Mouse (Mus musculus) cerebral cortex, adult 2 months (tissue): ENCODE data around the gene Bnc2.

Experiments
- WGBS: fragments of 180-500 bp; shearing (Covaris S2); methylation state at CpG from one replicate; pipeline ENCODE4 v1.1.7; 2018; 5-methylcytosine and 5-hydroxymethylcytosine counted together

Bnc2 gene

GRCm38 (mm10) chr4:84632832-84633789, 42.0 kb downstream of the Bnc2 start:
- WGBS = 67% methylated on average over 12 of the region's 12 CpGs

- WGBS = 87% methylated on average over 7 of the region's 7 CpGs
Measured at GRCm38 (mm10) chr4:84627616-84628015, 47.5 kb downstream of the Bnc2 start.

GRCm38 (mm10) chr4:84623312-84623711, 51.8 kb downstream of the Bnc2 start:
- WGBS = 91% methylated on average over 5 of the region's 5 CpGs

- 97% methylated on average over 3 of the region's 3 CpGs for WGBS
Measured at GRCm38 (mm10) chr4:84621785-84622184, 53.3 kb downstream of the Bnc2 start.

GRCm38 (mm10) chr4:84609861-84610260, 65.2 kb downstream of the Bnc2 start:
- WGBS = 77% methylated on average over 4 of the region's 4 CpGs

- WGBS = 86% methylated on average over 1 of the region's 1 CpGs
Measured at GRCm38 (mm10) chr4:84604461-84604860, 70.6 kb downstream of the Bnc2 start.

GRCm38 (mm10) chr4:84580260-84580952, 94.7 kb downstream of the Bnc2 start:
- 90% methylated on average over 6 of the region's 6 CpGs for whole genome bisulfite sequencing

GRCm38 (mm10) chr4:84578296-84578695, 96.8 kb downstream of the Bnc2 start:
- WGBS = 88% methylated on average over 1 of the region's 1 CpGs

GRCm38 (mm10) chr4:84566123-84566522, 109.0 kb downstream of the Bnc2 start:
- WGBS = 64% methylated on average over 8 of the region's 8 CpGs

- WGBS = 1% methylated on average over 62 of the region's 62 CpGs
Measured at GRCm38 (mm10) chr4:84545204-84545871, 129.7 kb downstream of the Bnc2 start.

- 54% methylated on average over 2 of the region's 2 CpGs for WGBS
Measured at GRCm38 (mm10) chr4:84544646-84545045, 130.4 kb downstream of the Bnc2 start.

- WGBS = 83% methylated on average over 6 of the region's 6 CpGs
Measured at GRCm38 (mm10) chr4:84540531-84540930, 134.5 kb downstream of the Bnc2 start.

GRCm38 (mm10) chr4:84539396-84539795, 135.7 kb downstream of the Bnc2 start:
- 79% methylated on average over 8 of the region's 8 CpGs for WGBS

GRCm38 (mm10) chr4:84528886-84529789, 145.9 kb downstream of the Bnc2 start:
- WGBS = 71% methylated on average over 11 of the region's 11 CpGs

- 73% methylated on average over 2 of the region's 2 CpGs for WGBS
Measured at GRCm38 (mm10) chr4:84528358-84528757, 146.7 kb downstream of the Bnc2 start.

- WGBS = 62% methylated on average over 15 of the region's 15 CpGs
Measured at GRCm38 (mm10) chr4:84527066-84527933, 147.8 kb downstream of the Bnc2 start.

- 55% methylated on average over 4 of the region's 4 CpGs for WGBS
Measured at GRCm38 (mm10) chr4:84523651-84524221, 151.3 kb downstream of the Bnc2 start.

- WGBS = 44% methylated on average over 5 of the region's 5 CpGs
Measured at GRCm38 (mm10) chr4:84523211-84523610, 151.9 kb downstream of the Bnc2 start.

- 85% methylated on average over 5 of the region's 5 CpGs for WGBS
Measured at GRCm38 (mm10) chr4:84521562-84521961, 153.5 kb downstream of the Bnc2 start.

GRCm38 (mm10) chr4:84510466-84510865, 164.6 kb downstream of the Bnc2 start:
- 76% methylated on average over 1 of the region's 1 CpGs for WGBS
